Mouse (Mus musculus): Measurements from ENCODE around the gene Hmga1b. TPM values are rescaled to one million over a fixed set of nuclear protein-coding genes. Genes with fewer than 3 reads are reported as not detected.

Gene Hmga1b
- total and polyA plus RNA-seq, 3 experiments, result 190 to 633 TPM; not detected in 1

GRCm38 (mm10) chr11:120713580-120714518 lies 48.7 kb upstream of the Hmga1b start, which contains the start of the genes Cenpx and Lrrc45 (continued):
- TF ChIP-seq MAFK (IDR thresholded peaks at IDR 0.05; ENCODE audit: borderline replicate concordance, low read depth, low read length) (no peak), TCF12 (IDR thresholded peaks at IDR 0.05; ENCODE audit: low read depth, low read length) (peak; percentile 18; the same call in 1 of the 2 replicates), RAD21 (IDR thresholded peaks at IDR 0.05; ENCODE audit: low read depth, low read length) (no peak), NELFE (IDR thresholded peaks at IDR 0.05; ENCODE audit: low read depth, low read length) (peak; percentile 86), ZMIZ1 (IDR thresholded peaks at IDR 0.05; ENCODE audit: low read depth, low read length) (peak; percentile 83), EP300 (IDR thresholded peaks at IDR 0.05; ENCODE audit: low read depth in 1 of 2, low read length in 2 of 2) (no peak)

DNA sequence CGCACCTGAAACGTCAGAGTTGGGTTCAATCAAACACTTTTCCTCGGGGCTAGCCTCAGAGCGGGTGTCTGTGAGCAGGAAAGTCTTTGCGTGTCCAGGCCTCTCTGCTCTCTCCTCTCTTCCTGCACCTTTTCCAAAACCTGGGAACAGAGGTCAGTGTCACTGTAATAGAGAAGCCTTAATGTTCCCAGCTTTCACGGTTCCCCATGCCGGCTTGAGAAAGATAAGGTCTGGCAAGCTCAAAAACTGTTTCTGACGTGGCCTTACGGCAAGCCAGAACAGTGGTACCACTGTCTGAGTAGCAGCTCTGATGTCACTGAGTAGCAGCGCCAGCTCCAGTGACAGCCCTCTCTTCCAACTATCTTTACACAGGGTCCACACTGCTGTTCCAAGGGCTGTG lies 48.0 kb upstream of the Hmga1b start:
- Histone ChIP-seq H3K9ac (ENCODE audit: control insufficient read depth, low read depth, low read length, poor library complexity, severe bottlenecking) (peak overlapping the region; percentile 81), H3K79me2 (ENCODE audit: control insufficient read depth, insufficient read depth, low read length, poor library complexity) (peaks cover 17% of the 10 kb centered on the region), H3K9me3 (replicated peaks; ENCODE audit: insufficient read depth, low read length) (no peaks in the 10 kb centered on the region), H3K4me1 (ENCODE audit: control insufficient read depth in 1 of 2, insufficient read depth in 2 of 2, low read length in 2 of 2) (peaks cover 0 to 8% of the 10 kb centered on the region in 2 experiments; a peak in 3 of 4 replicates), H3K4me3 (ENCODE audit: control insufficient read depth in 1 of 2, insufficient read depth in 1 of 2, low read depth in 2 of 2, low read length in 2 of 2) (peak overlapping the region; percentile 66 to 73), H3K27ac (ENCODE audit: control insufficient read depth, low read depth, low read length) (peak overlapping the region; percentile 15; the same call in 1 of the 2 replicates), H3K36me3 (ENCODE audit: control insufficient read depth in 1 of 2, insufficient read depth in 2 of 2, low read length in 2 of 2) (peaks cover 0 to 2% of the 10 kb centered on the region in 2 experiments; a peak in 1 of 4 replicates), H3K27me3 (ENCODE audit: control insufficient read depth in 1 of 2, insufficient read depth in 2 of 2, low read length in 2 of 2) (no peaks in the 10 kb centered on the region)
- DNase-seq (ENCODE audit: low read depth, low spot score), result peak; percentile 65
- TF ChIP-seq ZNF384 (IDR thresholded peaks at IDR 0.05; ENCODE audit: low read depth, low read length) (no peak), MAFK (IDR thresholded peaks at IDR 0.05; ENCODE audit: borderline replicate concordance, low read depth, low read length) (no peak), SIN3A (IDR thresholded peaks at IDR 0.05; ENCODE audit: low read length) (0 out of 2 replicates have a peak, but pooled peaks have one; percentile 19), MYC (IDR thresholded peaks at IDR 0.05; ENCODE audit: low read depth, low read length) (peak; percentile 34; the same call in 1 of the 2 replicates), MYB (IDR thresholded peaks at IDR 0.05; ENCODE audit: low read depth, low read length) (no peak), KAT2A (conservative IDR thresholded peaks at IDR 0.05; ENCODE audit: low read depth, low read length) (no peak), UBTF (IDR thresholded peaks at IDR 0.05; ENCODE audit: borderline replicate concordance, insufficient read depth, low read depth, low read length) (no peak), GATA1 (IDR thresholded peaks at IDR 0.05; ENCODE audit: low read depth, low read length) (0 out of 2 replicates have a peak, but pooled peaks have one; percentile 15), EP300 (IDR thresholded peaks at IDR 0.05; ENCODE audit: low read depth in 1 of 2, low read length in 2 of 2) (peak in 1 of 2 experiments; percentile 39; a peak in 1 of 4 replicates), NRF1 (IDR thresholded peaks at IDR 0.05; ENCODE audit: insufficient read depth, low read depth, low read length, poor library complexity, severe bottlenecking) (no peak), CTCF (IDR thresholded peaks at IDR 0.05 in 2 of 3, conservative IDR thresholded peaks at IDR 0.05 in 1 of 3; ENCODE audit: control insufficient read depth in 1 of 3, insufficient read depth in 1 of 3, low read depth in 2 of 3, low read length in 3 of 3, poor library complexity in 1 of 3, severe bottlenecking in 1 of 3) (no peak), NELFE (IDR thresholded peaks at IDR 0.05; ENCODE audit: low read depth, low read length) (no peak; the same call in 1 of the 2 replicates), ELF1 (IDR thresholded peaks at IDR 0.05; ENCODE audit: low read depth, low read length) (no peak), TBP (IDR thresholded peaks at IDR 0.05; ENCODE audit: low read depth, low read length) (no peak), JUND (IDR thresholded peaks at IDR 0.05; ENCODE audit: low read depth, low read length) (no peak), E2F4 (IDR thresholded peaks at IDR 0.05; ENCODE audit: borderline replicate concordance, low read depth, low read length) (no peak), MAZ (IDR thresholded peaks at IDR 0.05; ENCODE audit: low read depth, low read length) (no peak), RAD21 (IDR thresholded peaks at IDR 0.05; ENCODE audit: low read depth, low read length) (no peak), MXI1 (IDR thresholded peaks at IDR 0.05; ENCODE audit: low read depth, low read length) (peak; percentile 18; the same call in 1 of the 2 replicates), POLR2AphosphoS5 (IDR thresholded peaks at IDR 0.05; ENCODE audit: borderline replicate concordance, low read depth, low read length) (no peak), ZKSCAN1 (IDR thresholded peaks at IDR 0.05; ENCODE audit: low read depth, low read length) (no peak), HCFC1 (IDR thresholded peaks at IDR 0.05; ENCODE audit: low read depth, low read length) (no peak), TAL1 (IDR thresholded peaks at IDR 0.05; ENCODE audit: low read length) (no peak), ZC3H11A (IDR thresholded peaks at IDR 0.05; ENCODE audit: low read depth, low read length) (no peak), MEF2A (IDR thresholded peaks at IDR 0.05; ENCODE audit: extremely low read depth, insufficient replicate concordance, low read depth, low read length, poor library complexity, severe bottlenecking) (no peak), CHD1 (IDR thresholded peaks at IDR 0.05; ENCODE audit: low read depth, low read length) (no peak), POLR2A (IDR thresholded peaks at IDR 0.05; ENCODE audit: control insufficient read depth in 1 of 2, insufficient read depth in 1 of 2, low read depth in 1 of 2, low read length in 2 of 2, poor library complexity in 1 of 2) (no peak; a peak in 1 of 4 replicates), USF2 (IDR thresholded peaks at IDR 0.05; ENCODE audit: borderline replicate concordance in 1 of 2, insufficient read depth in 1 of 2, low read depth in 1 of 2, low read length in 2 of 2) (no peak), MAX (IDR thresholded peaks at IDR 0.05; ENCODE audit: low read length) (peak; percentile 46)

All from MEL (cell line).